8 mouse cellular contexts compared by ENCODE assay signal in the genomic region with DNA sequence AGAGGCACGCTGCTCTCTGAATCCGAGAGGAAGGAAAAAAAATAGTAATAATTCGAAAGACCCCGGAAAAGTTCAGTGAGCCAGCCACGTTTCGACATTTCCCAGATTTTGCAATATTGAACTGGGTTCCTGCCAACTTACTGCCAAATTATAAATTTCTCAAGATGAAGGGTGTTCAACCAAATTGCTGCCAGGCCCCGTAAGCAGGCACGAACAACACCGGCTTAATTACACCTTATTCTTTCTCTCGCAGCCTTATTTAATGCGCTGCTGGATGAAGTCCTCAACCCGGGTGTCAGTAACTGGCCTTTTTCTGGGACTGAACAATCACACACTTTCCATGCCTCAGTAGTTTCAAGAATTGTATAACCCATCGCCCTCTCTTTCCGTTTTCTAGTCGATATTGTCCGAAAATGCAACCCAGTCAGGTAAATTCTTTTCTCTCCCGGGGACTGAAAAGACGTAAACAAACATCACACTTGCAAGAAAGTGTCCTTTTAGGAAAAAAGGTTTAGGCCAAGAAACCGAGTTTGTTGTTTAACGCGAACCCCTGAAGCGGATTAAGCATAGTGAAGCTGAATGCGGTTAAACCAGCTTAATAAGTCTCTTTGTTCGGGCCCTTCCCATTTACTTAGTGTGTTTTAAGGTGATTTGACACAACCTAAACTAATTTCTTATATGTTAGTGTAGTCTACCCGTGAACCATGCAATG. TPM values are rescaled to one million over a fixed set of nuclear protein-coding genes. Genes with fewer than 3 reads are reported as not detected.
DNase-seq lines count a peak whose midpoint lies in the region; ATAC-seq and TF ChIP-seq lines count a peak whose summit lies in the region.

No protein-coding gene starts in this region.

- DNase-seq in kidney, postnatal 14 days = no peak
- peak; percentile 19 for DNase-seq in ZHBTc4 (ENCODE audit: low read depth, low spot score)
- peak; percentile 27 for DNase-seq in forebrain, embryonic 14.5 days (ENCODE audit: low spot score)
- no peak for DNase-seq in frontal cortex, postnatal 10 days (ENCODE audit: low spot score in 2 of 2)
- no peak for DNase-seq in cerebellum, postnatal 4 days (ENCODE audit: low spot score in 2 of 2)

- TF ChIP-seq CTCF in olfactory bulb, adult 2 months (IDR thresholded peaks at IDR 0.05; ENCODE audit: insufficient read depth, low read depth, low read length) = no peak

- H3K4me3 ChIP-seq in kidney, embryonic 14.5 days (ENCODE audit: low read length) = peak overlapping the region; percentile 64
- H3K4me3 ChIP-seq in forebrain, embryonic 14.5 days (ENCODE audit: low read depth, low read length) = peak overlapping the region; percentile 63
- peak overlapping the region; percentile 71 for H3K4me3 ChIP-seq in liver, embryonic 12.5 days
- H3K4me3 ChIP-seq in olfactory bulb, adult 2 months (ENCODE audit: insufficient read depth, low read depth, low read length) = peak overlapping the region; percentile 99

- H3K27me3 ChIP-seq in kidney, embryonic 14.5 days (ENCODE audit: control insufficient read depth, insufficient read depth, low read length) = no peaks in the 10 kb centered on the region
- H3K27me3 ChIP-seq in forebrain, embryonic 14.5 days (replicated peaks; ENCODE audit: control insufficient read depth, insufficient read depth, low read length) = no peaks in the 10 kb centered on the region
- no peaks in the 10 kb centered on the region for H3K27me3 ChIP-seq in liver, embryonic 12.5 days (replicated peaks)

- no peaks in the 10 kb centered on the region for H3K36me3 ChIP-seq in kidney, embryonic 14.5 days (ENCODE audit: control insufficient read depth, insufficient read depth, low read length)
- H3K36me3 ChIP-seq in forebrain, embryonic 14.5 days (ENCODE audit: control insufficient read depth, insufficient read depth, low read length) = no peaks in the 10 kb centered on the region
- H3K36me3 ChIP-seq in liver, embryonic 12.5 days = no peaks in the 10 kb centered on the region

- no peak for TF ChIP-seq POLR2A in olfactory bulb, adult 2 months (IDR thresholded peaks at IDR 0.05; ENCODE audit: insufficient read depth, low read depth, low read length)

- 9% methylated on average over 25 of the region's 25 CpGs for WGBS in kidney, embryonic 14.5 days
- 3% methylated on average over 25 of the region's 25 CpGs for WGBS in forebrain, embryonic 14.5 days
- WGBS in liver, embryonic 12.5 days (ENCODE audit: insufficient replicate concordance) = 17% methylated on average over 25 of the region's 25 CpGs
- WGBS in olfactory bulb, adult 2 months = 35% methylated on average over 25 of the region's 25 CpGs

- H3K9me3 ChIP-seq in kidney, embryonic 14.5 days (ENCODE audit: control insufficient read depth, low read length) = no peaks in the 10 kb centered on the region
- H3K9me3 ChIP-seq in forebrain, embryonic 14.5 days (replicated peaks; ENCODE audit: control insufficient read depth, low read length) = no peaks in the 10 kb centered on the region
- no peaks in the 10 kb centered on the region for H3K9me3 ChIP-seq in liver, embryonic 12.5 days (replicated peaks)

- peak overlapping the region; percentile 90 for H3K9ac ChIP-seq in kidney, embryonic 14.5 days (ENCODE audit: low read depth, low read length)
- peak overlapping the region; percentile 85 for H3K9ac ChIP-seq in forebrain, embryonic 14.5 days (ENCODE audit: low read length)
- H3K9ac ChIP-seq in liver, embryonic 12.5 days = peak overlapping the region; percentile 87

- peaks cover 19% of the 10 kb centered on the region; the same call in 1 of the 2 replicates for H3K4me1 ChIP-seq in kidney, embryonic 14.5 days (ENCODE audit: control insufficient read depth, insufficient read depth, low read length)
- peaks cover 12% of the 10 kb centered on the region; the same call in 1 of the 2 replicates for H3K4me1 ChIP-seq in forebrain, embryonic 14.5 days (ENCODE audit: control insufficient read depth, insufficient read depth, low read length)
- peaks cover 41% of the 10 kb centered on the region for H3K4me1 ChIP-seq in liver, embryonic 12.5 days
- no peaks in the 10 kb centered on the region for H3K4me1 ChIP-seq in olfactory bulb, adult 2 months (ENCODE audit: control insufficient read depth, insufficient read depth, low read length)

- H3K27ac ChIP-seq in kidney, embryonic 14.5 days (ENCODE audit: low read depth, low read length) = peak overlapping the region; percentile 100
- peak overlapping the region; percentile 100 for H3K27ac ChIP-seq in forebrain, embryonic 14.5 days (ENCODE audit: low read depth, low read length)
- peak overlapping the region; percentile 99 for H3K27ac ChIP-seq in liver, embryonic 12.5 days
- peak overlapping the region; percentile 53; the same call in 1 of the 2 replicates for H3K27ac ChIP-seq in olfactory bulb, adult 2 months (ENCODE audit: insufficient read depth, low read depth, low read length)

- ATAC-seq in kidney, embryonic 14.5 days (ENCODE audit: low FRiP score, low TSS enrichment) = no peak
- no peak for ATAC-seq in forebrain, embryonic 14.5 days
- no peak for ATAC-seq in liver, embryonic 12.5 days

- peak overlapping the region; percentile 57 for H3K4me2 ChIP-seq in kidney, embryonic 14.5 days (replicated peaks; ENCODE audit: low read depth, low read length)
- H3K4me2 ChIP-seq in forebrain, embryonic 14.5 days (ENCODE audit: low read length) = peak overlapping the region; percentile 62
- peak overlapping the region; percentile 83 for H3K4me2 ChIP-seq in liver, embryonic 12.5 days

RNA-seq across cellular contexts. Expression of a gene that starts 58.4 kb away (rescaled TPM):
- 40.5 and 51.7 TPM in 2 replicates for polyA plus RNA-seq in kidney, embryonic 14.5 days (2014; fragmentation: Nextera tagmentation; extraction: Ambion mirVana)
- polyA plus RNA-seq in forebrain, embryonic 14.5 days (2014; fragmentation: Nextera tagmentation; extraction: Ambion mirVana) = 30.9 and 35.4 TPM in 2 replicates
- 14.7 TPM in 2 replicates for polyA plus RNA-seq in liver, embryonic 12.5 days (2016; fragmentation: Nextera tagmentation; extraction: Ambion mirVana)
- 655 TPM in 1 of 2 replicates, not detected in the other for polyA plus RNA-seq in olfactory bulb, adult 2 months (2012; ENCODE audit: insufficient read depth, insufficient read length, low replicate concordance, missing spikeins)

Comparison
In these comparisons a context has a peak if more than half of its experiments do, and no peak if none do; other contexts are left out.
1. DNase-seq: peak in ZHBTc4 (single experiment) and forebrain, embryonic 14.5 days (single experiment); none in kidney, postnatal 14 days (single experiment), frontal cortex, postnatal 10 days (0 of 2) and cerebellum, postnatal 4 days (0 of 2).
2. Peak in every context shown above with its lines, with median percentiles within 50 percentile points of each other: H3K27ac ChIP-seq, H3K4me2 ChIP-seq, H3K4me3 ChIP-seq and H3K9ac ChIP-seq.